Mouse (Mus musculus): Measurements from ENCODE around the gene Ak2. TPM values are rescaled to one million over a fixed set of nuclear protein-coding genes. Genes with fewer than 3 reads are reported as not detected.

The Ak2 gene
- polyA plus RNA-seq, 1 experiment from 2014 or later = 129 TPM

GRCm38 (mm10) chr4:128976577-128976976 is 15.2 kb upstream of the Ak2 start:
- Histone ChIP-seq H3K9me3 (ENCODE audit: control insufficient read depth, low read length) (no peaks in the 10 kb centered on the region), H3K9ac (ENCODE audit: low read length) (no peak overlapping the region), H3K27ac (replicated peaks in 1 of 2; ENCODE audit: control insufficient read depth in 1 of 2, insufficient read depth in 1 of 2, low read depth in 2 of 2, low read length in 2 of 2) (no peak overlapping the region), H3K27me3 (ENCODE audit: control insufficient read depth, insufficient read depth, low read length) (no peaks in the 10 kb centered on the region), H3K4me1 (ENCODE audit: control insufficient read depth in 2 of 2, insufficient read depth in 2 of 2, low read length in 2 of 2) (0 out of 4 replicates have a peak, but pooled peaks cover 0 to 3% of the 10 kb centered on the region in 2 experiments), H3K4me3 (ENCODE audit: control insufficient read depth in 1 of 2, insufficient read depth in 1 of 2, low read depth in 1 of 2, low read length in 2 of 2) (no peak overlapping the region), H3K4me2 (ENCODE audit: low read length) (no peak overlapping the region), H3K36me3 (ENCODE audit: control insufficient read depth, insufficient read depth, low read length) (no peaks in the 10 kb centered on the region)
- no peak for ATAC-seq (ENCODE audit: insufficient number of reproducible peaks, insufficient read depth, low FRiP score, low read depth)
- WGBS = 87% methylated on average over 4 of the region's 4 CpGs

DNA sequence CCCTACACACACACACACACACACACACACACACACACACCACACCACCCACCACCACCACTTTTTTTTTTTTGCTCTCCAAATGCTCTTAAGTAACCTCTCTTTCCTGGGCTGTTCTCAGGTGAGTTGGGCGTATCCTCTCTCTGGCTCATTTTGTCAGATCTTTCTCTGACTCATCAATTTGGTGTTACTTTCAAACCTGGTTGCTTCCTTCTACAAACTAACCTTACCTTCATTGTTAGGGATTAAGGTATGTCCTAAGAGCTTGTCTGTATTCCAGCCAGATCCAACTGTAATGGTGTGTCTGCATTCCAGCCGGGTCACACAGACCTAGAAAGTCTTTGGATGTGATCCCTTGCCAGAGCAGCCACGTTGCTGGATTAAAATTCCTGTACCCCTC is 14.5 kb upstream of the Ak2 start:
- H3K9ac ChIP-seq (ENCODE audit: low read length) = no peak overlapping the region
- H3K9me3 ChIP-seq (ENCODE audit: control insufficient read depth, low read length) = no peaks in the 10 kb centered on the region
- H3K4me1 ChIP-seq (ENCODE audit: control insufficient read depth in 2 of 2, insufficient read depth in 2 of 2, low read length in 2 of 2) = 0 out of 4 replicates have a peak, but pooled peaks cover 0 to 3% of the 10 kb centered on the region in 2 experiments
- WGBS = 46% methylated on average over 3 of the region's 3 CpGs
- no peak for ATAC-seq (ENCODE audit: insufficient number of reproducible peaks, insufficient read depth, low FRiP score, low read depth)
- no peak overlapping the region for H3K4me2 ChIP-seq (ENCODE audit: low read length)
- no peak overlapping the region for H3K4me3 ChIP-seq (ENCODE audit: control insufficient read depth in 1 of 2, insufficient read depth in 1 of 2, low read depth in 1 of 2, low read length in 2 of 2)
- no peaks in the 10 kb centered on the region for H3K36me3 ChIP-seq (ENCODE audit: control insufficient read depth, insufficient read depth, low read length)
- no peak overlapping the region for H3K27ac ChIP-seq (replicated peaks in 1 of 2; ENCODE audit: control insufficient read depth in 1 of 2, insufficient read depth in 1 of 2, low read depth in 2 of 2, low read length in 2 of 2)
- H3K27me3 ChIP-seq (ENCODE audit: control insufficient read depth, insufficient read depth, low read length) = no peaks in the 10 kb centered on the region

GRCm38 (mm10) chr4:128978634-128979033 is 13.1 kb upstream of the Ak2 start:
- H3K4me2 ChIP-seq (ENCODE audit: low read length) = no peak overlapping the region
- H3K36me3 ChIP-seq (ENCODE audit: control insufficient read depth, insufficient read depth, low read length) = no peaks in the 10 kb centered on the region
- no peak overlapping the region for H3K9ac ChIP-seq (ENCODE audit: low read length)
- no peaks in the 10 kb centered on the region for H3K27me3 ChIP-seq (ENCODE audit: control insufficient read depth, insufficient read depth, low read length)
- 58% methylated on average over 1 of the region's 1 CpGs for WGBS
- no peak for ATAC-seq (ENCODE audit: insufficient number of reproducible peaks, insufficient read depth, low FRiP score, low read depth)
- no peaks in the 10 kb centered on the region for H3K9me3 ChIP-seq (ENCODE audit: control insufficient read depth, low read length)
- 0 out of 4 replicates have a peak, but pooled peaks cover 0 to 3% of the 10 kb centered on the region in 2 experiments for H3K4me1 ChIP-seq (ENCODE audit: control insufficient read depth in 2 of 2, insufficient read depth in 2 of 2, low read length in 2 of 2)
- no peak overlapping the region for H3K4me3 ChIP-seq (ENCODE audit: control insufficient read depth in 1 of 2, insufficient read depth in 1 of 2, low read depth in 1 of 2, low read length in 2 of 2)
- H3K27ac ChIP-seq (replicated peaks in 1 of 2; ENCODE audit: control insufficient read depth in 1 of 2, insufficient read depth in 1 of 2, low read depth in 2 of 2, low read length in 2 of 2) = no peak overlapping the region

DNA sequence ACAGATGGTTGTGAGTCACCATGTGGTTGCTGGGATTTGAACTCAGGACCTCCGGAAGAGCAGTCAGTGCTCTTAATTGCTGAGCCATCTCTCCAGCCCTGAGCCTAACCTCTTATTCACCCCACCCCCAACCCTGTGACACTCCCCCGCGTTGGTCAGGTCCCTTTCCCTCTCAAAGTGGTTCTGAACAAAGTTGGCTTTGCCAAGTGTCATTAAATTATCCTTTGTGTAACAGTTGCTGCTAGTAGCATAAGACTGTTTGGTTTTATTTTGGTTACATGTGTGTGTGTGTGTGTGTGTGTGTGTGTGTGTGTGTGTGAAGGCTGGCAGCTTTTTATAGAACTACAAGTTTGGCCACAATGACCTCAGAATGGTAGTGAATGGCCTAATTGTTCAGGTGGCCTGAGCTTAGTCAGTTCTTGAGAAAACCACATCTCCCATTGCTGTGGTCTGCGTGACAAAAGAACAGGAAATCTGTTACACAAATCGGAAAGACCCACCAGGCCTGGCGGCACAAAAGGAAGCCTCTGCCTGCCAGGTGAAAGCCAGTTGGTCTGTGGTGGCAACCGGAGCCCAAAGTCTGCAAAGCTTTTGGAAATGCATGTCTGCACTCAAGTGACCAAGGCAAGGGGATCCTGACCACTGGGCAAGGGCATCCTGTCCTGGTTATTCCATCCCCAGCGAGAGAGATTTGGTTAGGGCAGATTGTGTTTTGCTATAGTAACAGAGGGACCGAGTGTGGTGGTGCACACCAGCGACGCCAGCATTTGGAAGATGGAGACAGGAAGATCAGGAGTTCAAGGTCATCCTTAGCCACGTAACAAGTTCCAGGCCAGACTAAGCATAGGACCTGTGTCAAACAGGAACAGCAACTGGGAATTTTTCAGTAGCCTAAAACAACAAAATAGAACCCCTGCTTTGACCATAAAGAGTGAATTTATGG is 10.6 kb upstream of the Ak2 start:
- 81% methylated on average over 12 of the region's 12 CpGs for WGBS
- Histone ChIP-seq H3K9ac (ENCODE audit: low read length) (no peak overlapping the region), H3K4me3 (ENCODE audit: control insufficient read depth in 1 of 2, insufficient read depth in 1 of 2, low read depth in 1 of 2, low read length in 2 of 2) (no peak overlapping the region), H3K4me1 (ENCODE audit: control insufficient read depth in 2 of 2, insufficient read depth in 2 of 2, low read length in 2 of 2) (0 out of 4 replicates have a peak, but pooled peaks cover 0 to 3% of the 10 kb centered on the region in 2 experiments), H3K27ac (replicated peaks in 1 of 2; ENCODE audit: control insufficient read depth in 1 of 2, insufficient read depth in 1 of 2, low read depth in 2 of 2, low read length in 2 of 2) (no peak overlapping the region), H3K9me3 (ENCODE audit: control insufficient read depth, low read length) (no peaks in the 10 kb centered on the region), H3K36me3 (ENCODE audit: control insufficient read depth, insufficient read depth, low read length) (no peaks in the 10 kb centered on the region), H3K27me3 (ENCODE audit: control insufficient read depth, insufficient read depth, low read length) (no peaks in the 10 kb centered on the region), H3K4me2 (ENCODE audit: low read length) (no peak overlapping the region)
- no peak for ATAC-seq (ENCODE audit: insufficient number of reproducible peaks, insufficient read depth, low FRiP score, low read depth)

GRCm38 (mm10) chr4:128981833-128982180 is 10.0 kb upstream of the Ak2 start:
- Histone ChIP-seq H3K4me2 (ENCODE audit: low read length) (0 out of 2 replicates have a peak overlapping the region, but pooled peaks have one; percentile 11), H3K27me3 (ENCODE audit: control insufficient read depth, insufficient read depth, low read length) (no peaks in the 10 kb centered on the region), H3K9me3 (ENCODE audit: control insufficient read depth, low read length) (no peaks in the 10 kb centered on the region), H3K36me3 (ENCODE audit: control insufficient read depth, insufficient read depth, low read length) (no peaks in the 10 kb centered on the region), H3K27ac (replicated peaks in 1 of 2; ENCODE audit: control insufficient read depth in 1 of 2, insufficient read depth in 1 of 2, low read depth in 2 of 2, low read length in 2 of 2) (no peak overlapping the region), H3K9ac (ENCODE audit: low read length) (no peak overlapping the region), H3K4me3 (ENCODE audit: control insufficient read depth in 1 of 2, insufficient read depth in 1 of 2, low read depth in 1 of 2, low read length in 2 of 2) (no peak overlapping the region), H3K4me1 (ENCODE audit: control insufficient read depth in 2 of 2, insufficient read depth in 2 of 2, low read length in 2 of 2) (0 out of 4 replicates have a peak, but pooled peaks cover 0 to 3% of the 10 kb centered on the region in 2 experiments)
- no peak for ATAC-seq (ENCODE audit: insufficient number of reproducible peaks, insufficient read depth, low FRiP score, low read depth)
- 65% methylated on average over 11 of the region's 11 CpGs for WGBS

DNA sequence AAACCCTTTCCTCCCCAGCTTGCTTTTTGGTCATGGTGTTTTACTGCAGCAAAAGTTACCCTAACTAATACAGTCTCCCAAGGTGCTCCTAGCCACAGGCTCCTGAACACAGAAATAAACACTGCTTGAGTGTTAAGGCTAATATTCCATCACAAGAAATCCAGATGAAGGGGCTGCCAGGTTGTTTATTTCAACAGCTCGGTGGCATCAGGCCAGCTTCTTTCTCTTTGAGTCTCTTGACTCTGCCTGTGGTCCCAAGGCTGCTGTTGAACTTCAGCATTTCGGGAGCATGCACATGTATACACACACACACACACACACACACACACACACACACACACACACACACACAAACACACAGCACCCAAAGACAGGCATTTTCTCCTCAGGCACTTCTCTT is 8.6 kb upstream of the Ak2 start:
- Histone ChIP-seq H3K4me3 (ENCODE audit: control insufficient read depth in 1 of 2, insufficient read depth in 1 of 2, low read depth in 1 of 2, low read length in 2 of 2) (no peak overlapping the region), H3K9ac (ENCODE audit: low read length) (no peak overlapping the region), H3K4me1 (ENCODE audit: control insufficient read depth in 2 of 2, insufficient read depth in 2 of 2, low read length in 2 of 2) (0 out of 4 replicates have a peak, but pooled peaks cover 0 to 3% of the 10 kb centered on the region in 2 experiments), H3K27me3 (ENCODE audit: control insufficient read depth, insufficient read depth, low read length) (no peaks in the 10 kb centered on the region), H3K9me3 (ENCODE audit: control insufficient read depth, low read length) (no peaks in the 10 kb centered on the region), H3K4me2 (ENCODE audit: low read length) (no peak overlapping the region), H3K36me3 (ENCODE audit: control insufficient read depth, insufficient read depth, low read length) (no peaks in the 10 kb centered on the region), H3K27ac (replicated peaks in 1 of 2; ENCODE audit: control insufficient read depth in 1 of 2, insufficient read depth in 1 of 2, low read depth in 2 of 2, low read length in 2 of 2) (no peak overlapping the region)
- 84% methylated on average over 2 of the region's 2 CpGs for WGBS
- ATAC-seq (ENCODE audit: insufficient number of reproducible peaks, insufficient read depth, low FRiP score, low read depth) = no peak

- Histone ChIP-seq H3K36me3 (ENCODE audit: control insufficient read depth, insufficient read depth, low read length) (no peaks in the 10 kb centered on the region), H3K9me3 (ENCODE audit: control insufficient read depth, low read length) (no peaks in the 10 kb centered on the region), H3K4me1 (ENCODE audit: control insufficient read depth in 2 of 2, insufficient read depth in 2 of 2, low read length in 2 of 2) (0 out of 4 replicates have a peak, but pooled peaks cover 0 to 3% of the 10 kb centered on the region in 2 experiments), H3K9ac (ENCODE audit: low read length) (no peak overlapping the region), H3K4me2 (ENCODE audit: low read length) (no peak overlapping the region), H3K27me3 (ENCODE audit: control insufficient read depth, insufficient read depth, low read length) (no peaks in the 10 kb centered on the region), H3K4me3 (ENCODE audit: control insufficient read depth in 1 of 2, insufficient read depth in 1 of 2, low read depth in 1 of 2, low read length in 2 of 2) (no peak overlapping the region), H3K27ac (replicated peaks in 1 of 2; ENCODE audit: control insufficient read depth in 1 of 2, insufficient read depth in 1 of 2, low read depth in 2 of 2, low read length in 2 of 2) (no peak overlapping the region)
- 57% methylated on average over 2 of the region's 2 CpGs for WGBS
- ATAC-seq (ENCODE audit: insufficient number of reproducible peaks, insufficient read depth, low FRiP score, low read depth) = no peak
These were observed 8.1 kb upstream of the Ak2 start for GRCm38 (mm10) chr4:128983656-128984055.

Data from heart, embryonic 14.5 days (tissue).